Mouse (Mus musculus) liver, embryonic 14.5 days (tissue): ENCODE data around the gene Sh2d4b. TPM values are rescaled to one million over a fixed set of nuclear protein-coding genes. Genes with fewer than 3 reads are reported as not detected.

Source experiments
- ATAC-seq: fragments of 200-750 bp; cut with Nextera tagmentation; 2 replicates; pipeline ENCODE4 v1.8.0; 2017; ENCODE audit warnings: moderate number of reproducible peaks, mild to moderate bottlenecking, moderate library complexity; ENCODE audit not compliant: insufficient read depth
- DNase-seq, 3 experiments: peaks; one replicate each; pipeline ENCODE4 v3.0.0-alpha.2; 2012 to 2013; ENCODE audit warnings: low read depth in 3 of 3, low spot score in 3 of 3
- H3K27ac ChIP-seq: fragments of 300-500 bp; sonication (generic); 2 replicates; pipeline ENCODE4 v1.5.1; 2014; ENCODE audit warnings: moderate library complexity, mild to moderate bottlenecking, control low read depth, inconsistent platforms
- H3K27me3 ChIP-seq: fragments of 300-500 bp; sonication (generic); 2 replicates; pipeline ENCODE4 v1.6.1; 2014; ENCODE audit warnings: mild to moderate bottlenecking, low read length, moderate library complexity; ENCODE audit not compliant: control insufficient read depth, insufficient read depth
- H3K36me3 ChIP-seq: fragments of 300-500 bp; sonication (generic); replicated peaks from 2 replicates; pipeline ENCODE4 v1.6.1; 2014; ENCODE audit warnings: low read depth; ENCODE audit not compliant: control insufficient read depth, insufficient read depth
- H3K4me1 ChIP-seq, 2 experiments: fragments of 200-500 bp in 1 of 2; fragments of 300-500 bp in 1 of 2; sonication (generic) in 1 of 2; replicated peaks; 2 replicates each; pipeline ENCODE4 v1.6.1; 2012 to 2014; ENCODE audit warnings: antibody characterized with exemption in 1 of 2, inconsistent platforms in 1 of 2, low read length in 1 of 2; ENCODE audit not compliant: control insufficient read depth in 2 of 2, insufficient read depth in 2 of 2
- H3K4me2 ChIP-seq: fragments of 300-500 bp; sonication (generic); 2 replicates; pipeline ENCODE4 v1.6.1; 2014; ENCODE audit warnings: low read depth, mild to moderate bottlenecking, control low read depth, moderate library complexity
- H3K4me3 ChIP-seq, 2 experiments: fragments of 200-500 bp in 1 of 2; fragments of 300-500 bp in 1 of 2; sonication (generic) in 1 of 2; 2 replicates each; pipeline ENCODE4 v1.5.1; 2012 to 2014; ENCODE audit warnings: low read depth in 2 of 2, low read length in 2 of 2, mild to moderate bottlenecking in 2 of 2, control low read depth in 1 of 2, inconsistent platforms in 1 of 2, moderate library complexity in 1 of 2; ENCODE audit not compliant: insufficient read depth in 1 of 2
- H3K9ac ChIP-seq: fragments of 300-500 bp; sonication (generic); replicated peaks from 2 replicates; pipeline ENCODE4 v1.6.1; 2014; ENCODE audit warnings: mild to moderate bottlenecking, control low read depth, moderate library complexity
- H3K9me3 ChIP-seq: fragments of 300-500 bp; sonication (generic); 2 replicates; pipeline ENCODE4 v1.6.1; 2016; ENCODE audit warnings: low read length, mixed read lengths; ENCODE audit not compliant: control insufficient read depth
- CTCF ChIP-seq: IDR thresholded peaks from 2 replicates; pipeline ENCODE4 v1.5.1; 2016; ENCODE audit warnings: antibody characterized with exemption, low read depth, control low read depth
- EP300 ChIP-seq: IDR thresholded peaks from 2 replicates; pipeline ENCODE4 v1.6.1; 2016; ENCODE audit warnings: antibody characterized with exemption, low read depth
- WGBS: fragments of 180-500 bp; shearing (Covaris S2); extraction: QIAGEN DNeasy Blood & Tissue Kit; methylation state at CpG from one replicate; pipeline ENCODE4 v1.1.7; 2014; ENCODE audit not compliant: insufficient replicate concordance; 5-methylcytosine and 5-hydroxymethylcytosine counted together
- polyA plus RNA-seq, 2 experiments: library from polyadenylated mRNA; depleted of rRNA in 1 of 2; stranded (reverse) in 1 of 2; unstranded in 1 of 2; fragments of >200 nt; fragmentation: Nextera tagmentation in 1 of 2; extraction: Ambion mirVana in 1 of 2; gene quantifications; 2 replicates each; pipeline versions ENCODE4 v1.2.1 to v1.2.3; 2012 to 2014

The Sh2d4b gene
- polyA plus RNA-seq, 2 experiments = 0.08 to 0.23 TPM

DNA sequence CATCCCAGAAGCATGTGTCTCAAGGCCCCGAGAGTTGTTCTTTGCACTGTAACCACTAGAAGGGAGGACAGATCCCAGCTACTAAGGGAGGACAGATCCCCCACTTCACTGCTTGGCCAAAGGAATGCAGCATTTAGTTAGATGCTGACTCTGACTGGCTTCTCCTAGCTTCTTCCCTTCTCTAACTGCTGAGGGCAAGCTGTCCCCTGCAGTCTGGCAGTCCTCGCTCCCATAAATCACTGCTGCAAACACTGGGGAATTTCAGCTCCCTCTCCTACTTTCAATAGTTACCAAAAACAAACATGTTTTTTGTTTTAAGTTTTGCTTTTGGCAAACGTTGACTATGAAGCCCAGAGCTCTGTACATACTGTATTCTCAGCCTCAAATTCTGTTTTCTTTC is 22.5 kb downstream of the Sh2d4b start:
- H3K27me3 ChIP-seq = no peaks in the 10 kb centered on the region
- no peak for TF ChIP-seq CTCF
- H3K9me3 ChIP-seq = no peaks in the 10 kb centered on the region
- WGBS = 49% methylated on average over 3 of the region's 3 CpGs
- no peak overlapping the region for H3K4me2 ChIP-seq
- DNase-seq = no peak
- H3K36me3 ChIP-seq = no peaks in the 10 kb centered on the region
- no peak overlapping the region for H3K27ac ChIP-seq
- no peak overlapping the region for H3K4me3 ChIP-seq
- no peaks in the 10 kb centered on the region; a peak in 1 of 4 replicates for H3K4me1 ChIP-seq
- no peak overlapping the region for H3K9ac ChIP-seq
- no peak for ATAC-seq

DNA sequence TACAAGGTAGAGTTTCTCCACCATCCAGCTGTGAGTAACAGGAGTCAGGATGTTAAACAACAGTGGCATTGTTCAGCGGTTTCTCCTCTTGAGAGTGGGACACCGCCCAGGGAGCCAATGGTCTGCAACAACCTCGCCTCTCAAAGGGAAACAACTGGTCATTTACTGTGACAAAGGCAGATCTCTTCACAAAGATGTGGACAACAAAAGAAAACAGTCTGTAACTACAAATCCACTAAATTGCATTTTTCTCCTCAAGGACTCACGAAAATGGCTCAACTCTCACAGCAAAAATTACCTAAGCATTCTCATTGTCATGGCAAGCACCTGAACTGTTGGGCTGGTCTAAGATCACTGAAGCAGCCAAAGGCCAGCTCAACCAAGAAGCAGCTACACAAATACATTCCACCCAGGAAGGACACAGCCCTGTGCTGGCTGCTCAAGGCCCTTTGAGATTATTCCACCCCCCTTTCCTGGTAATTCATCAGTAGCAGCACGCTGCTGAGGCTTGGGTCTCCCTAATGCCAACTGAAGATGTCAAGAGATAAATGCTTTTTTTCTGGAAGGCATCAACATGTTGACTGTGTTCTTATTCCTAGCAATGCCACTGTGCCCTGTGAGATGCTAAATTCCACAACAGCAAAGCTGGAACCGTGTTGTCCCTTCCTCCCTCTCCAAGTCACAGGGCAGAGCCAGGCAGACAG is 28.1 kb downstream of the Sh2d4b start:
- H3K9me3 ChIP-seq = no peaks in the 10 kb centered on the region
- H3K27me3 ChIP-seq = no peaks in the 10 kb centered on the region
- 62% methylated on average over 6 of the region's 6 CpGs for WGBS
- no peak for DNase-seq
- no peak for ATAC-seq
- H3K4me3 ChIP-seq = no peak overlapping the region
- H3K4me1 ChIP-seq = peaks cover 0 to 11% of the 10 kb centered on the region in 2 experiments; a peak in 3 of 4 replicates
- TF ChIP-seq EP300 (no peak), CTCF (no peak)
- H3K27ac ChIP-seq = no peak overlapping the region
- no peaks in the 10 kb centered on the region for H3K36me3 ChIP-seq
- no peak overlapping the region for H3K4me2 ChIP-seq
- no peak overlapping the region for H3K9ac ChIP-seq

DNA sequence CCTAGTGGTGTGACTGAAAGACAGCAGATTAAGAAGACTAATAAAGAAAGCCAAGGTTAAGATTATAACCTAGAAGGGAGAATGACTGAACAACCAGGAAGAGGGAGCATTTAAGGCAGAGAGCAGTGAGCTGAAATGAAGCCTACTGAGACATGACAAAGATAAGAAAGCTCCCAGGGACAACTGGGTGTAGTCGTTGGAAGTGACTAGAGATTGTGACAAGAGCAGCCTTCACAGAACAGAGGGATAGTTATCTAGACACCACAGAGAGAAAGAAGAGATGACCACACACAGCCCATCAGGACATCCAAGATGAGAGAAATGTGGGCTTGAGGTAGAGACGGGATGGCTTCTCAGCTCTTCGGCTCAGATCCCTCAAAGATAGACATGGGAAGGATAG is 29.4 kb downstream of the Sh2d4b start:
- Histone ChIP-seq H3K36me3 (no peaks in the 10 kb centered on the region), H3K27ac (no peak overlapping the region), H3K4me2 (no peak overlapping the region), H3K4me3 (no peak overlapping the region), H3K9me3 (no peaks in the 10 kb centered on the region), H3K27me3 (no peaks in the 10 kb centered on the region), H3K4me1 (peaks cover 0 to 11% of the 10 kb centered on the region in 2 experiments; a peak in 3 of 4 replicates), H3K9ac (no peak overlapping the region)
- DNase-seq = peak in 2 of 3 experiments; percentile 7 to 18
- 11% methylated on average over 3 of the region's 3 CpGs for WGBS
- TF ChIP-seq CTCF (no peak), EP300 (peak; percentile 42)
- peak; percentile 78 for ATAC-seq

DNA sequence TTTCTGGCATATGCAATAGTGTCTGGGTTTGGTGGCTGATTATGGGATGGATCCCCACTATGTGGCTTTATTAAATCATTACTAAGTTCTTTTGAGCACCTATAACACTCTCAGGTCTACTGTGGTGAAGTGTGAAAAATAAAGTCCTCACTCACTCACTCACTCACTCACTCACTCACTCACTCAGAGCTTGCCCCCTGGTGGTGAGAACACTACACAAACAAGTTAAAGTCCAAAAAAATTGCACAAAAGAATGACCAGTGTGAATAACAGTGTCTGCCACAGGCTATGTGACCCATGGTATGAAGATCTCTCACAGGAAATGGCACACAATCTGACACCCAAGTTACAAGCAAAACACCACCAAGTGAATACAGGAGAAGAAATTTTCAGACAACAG is 30.0 kb downstream of the Sh2d4b start:
- H3K9ac ChIP-seq = no peak overlapping the region
- H3K36me3 ChIP-seq = no peaks in the 10 kb centered on the region
- peak in 1 of 3 experiments; percentile 10 for DNase-seq
- ATAC-seq = peak; percentile 31; the same call in 1 of the 2 replicates
- peak; percentile 49 for TF ChIP-seq CTCF
- TF ChIP-seq EP300 = no peak
- H3K4me2 ChIP-seq = no peak overlapping the region
- H3K4me1 ChIP-seq = peaks cover 0 to 11% of the 10 kb centered on the region in 2 experiments; a peak in 3 of 4 replicates
- H3K27me3 ChIP-seq = no peaks in the 10 kb centered on the region
- no peak overlapping the region for H3K27ac ChIP-seq
- H3K4me3 ChIP-seq = no peak overlapping the region
- H3K9me3 ChIP-seq = no peaks in the 10 kb centered on the region

DNA sequence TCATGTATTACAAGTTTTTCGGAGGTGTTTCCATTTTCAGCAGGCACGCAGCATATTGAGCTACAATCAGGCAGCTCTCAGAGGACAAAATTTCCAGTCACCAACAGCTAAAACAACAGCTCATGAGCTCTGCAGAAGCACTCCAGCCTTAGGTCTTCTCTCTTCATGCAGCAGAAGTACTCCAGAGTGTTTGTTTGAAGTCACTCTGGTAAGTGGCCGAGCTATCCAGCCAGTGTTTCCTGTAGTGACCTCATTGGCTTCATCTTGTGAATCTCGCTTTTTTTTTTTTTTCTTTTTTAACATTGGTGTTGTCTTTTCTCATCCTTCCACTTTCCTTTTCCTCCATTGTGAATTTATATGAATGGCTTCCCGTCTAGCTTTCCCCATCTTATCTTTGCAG is 40.1 kb downstream of the Sh2d4b start:
- DNase-seq = no peak
- H3K27me3 ChIP-seq = no peaks in the 10 kb centered on the region
- H3K4me3 ChIP-seq = no peak overlapping the region
- no peaks in the 10 kb centered on the region for H3K9me3 ChIP-seq
- H3K4me1 ChIP-seq = no peaks in the 10 kb centered on the region
- no peaks in the 10 kb centered on the region for H3K36me3 ChIP-seq
- no peak overlapping the region for H3K4me2 ChIP-seq
- 47% methylated on average over 5 of the region's 5 CpGs for WGBS
- no peak for ATAC-seq
- no peak overlapping the region for H3K27ac ChIP-seq
- TF ChIP-seq CTCF = no peak
- TF ChIP-seq EP300 = no peak
- H3K9ac ChIP-seq = no peak overlapping the region
